Mouse (Mus musculus): ENCODE measurements around the gene Gm21190.
"Not testable (repeated sequence)": the region's sequence is repeated elsewhere in the genome, so short reads cannot be mapped to it uniquely, and the experiment has no call there.

The Gm21190 gene

GRCm38 (mm10) chr5:15488743-15489142, 40.3 kb downstream of the Gm21190 start:
- no peak for DNase-seq (ENCODE audit: low spot score in 2 of 2)

GRCm38 (mm10) chr5:15484616-15485015, 44.4 kb downstream of the Gm21190 start:
- DNase-seq (ENCODE audit: low spot score in 2 of 2), result not testable (repeated sequence)

GRCm38 (mm10) chr5:15483576-15483975, 45.4 kb downstream of the Gm21190 start:
- not testable (repeated sequence) for DNase-seq (ENCODE audit: low spot score in 2 of 2)

GRCm38 (mm10) chr5:15482815-15483214, 46.2 kb downstream of the Gm21190 start:
- peak in 1 of 2 experiments; percentile 27 for DNase-seq (ENCODE audit: low spot score in 2 of 2)

- DNase-seq (ENCODE audit: low spot score in 2 of 2), result not testable (repeated sequence)
Observed at GRCm38 (mm10) chr5:15476423-15476822, 52.6 kb downstream of the Gm21190 start, which contains the start of gene Gm21149. Gm21149 (minus strand) TSS chr5:15476523.
